Mouse (Mus musculus) lung, embryonic 16.5 days (tissue): ENCODE measurements around the gene Gm10100. TPM values are rescaled to one million over a fixed set of nuclear protein-coding genes. Genes with fewer than 3 reads are reported as not detected.
"Not testable (repeated sequence)": the region's sequence is repeated elsewhere in the genome, so short reads cannot be mapped to it uniquely, and the experiment has no call there.

Experiments
- ATAC-seq: fragments of 200-750 bp; cut with Nextera tagmentation; 2 replicates; pipeline ENCODE4 v1.8.0; 2017; ENCODE audit warnings: low read depth, mild to moderate bottlenecking, moderate library complexity
- H3K27ac ChIP-seq: fragments of 300-500 bp; sonication (generic); 2 replicates; pipeline ENCODE4 v1.5.1; 2014; ENCODE audit warnings: mild to moderate bottlenecking, control low read depth, low read length
- H3K27me3 ChIP-seq: fragments of 300-500 bp; sonication (generic); 2 replicates; pipeline ENCODE4 v1.6.1; 2014; ENCODE audit warnings: low read depth, low read length, mixed read lengths; ENCODE audit not compliant: control insufficient read depth, insufficient read depth
- H3K36me3 ChIP-seq: fragments of 300-500 bp; sonication (generic); 2 replicates; pipeline ENCODE4 v1.6.1; 2014; ENCODE audit warnings: low read length; ENCODE audit not compliant: control insufficient read depth, insufficient read depth
- H3K4me1 ChIP-seq: fragments of 300-500 bp; sonication (generic); replicated peaks from 2 replicates; pipeline ENCODE4 v1.6.1; 2014; ENCODE audit warnings: low read length, mixed read lengths; ENCODE audit not compliant: control insufficient read depth, insufficient read depth
- H3K4me2 ChIP-seq: fragments of 300-500 bp; sonication (generic); 2 replicates; pipeline ENCODE4 v1.6.1; 2014; ENCODE audit warnings: low read depth, low read length, control low read depth
- H3K4me3 ChIP-seq: fragments of 300-500 bp; sonication (generic); 2 replicates; pipeline ENCODE4 v1.5.1; 2014; ENCODE audit warnings: mild to moderate bottlenecking, low read length, control low read depth
- H3K9ac ChIP-seq: fragments of 300-500 bp; sonication (generic); 2 replicates; pipeline ENCODE4 v1.6.1; 2014; ENCODE audit warnings: low read length, control low read depth
- H3K9me3 ChIP-seq: fragments of 300-500 bp; sonication (generic); 2 replicates; pipeline ENCODE4 v1.6.1; 2016; ENCODE audit warnings: low read length; ENCODE audit not compliant: control insufficient read depth
- WGBS: fragments of 180-500 bp; shearing (Covaris S2); extraction: QIAGEN DNeasy Blood & Tissue Kit; methylation state at CpG from one replicate; pipeline ENCODE4 v1.1.7; 2014; 5-methylcytosine and 5-hydroxymethylcytosine counted together
- polyA plus RNA-seq: library from polyadenylated mRNA; unstranded; fragments of >200 nt; fragmentation: Nextera tagmentation; extraction: Ambion mirVana; gene quantifications from 2 replicates; pipeline ENCODE4 v1.2.1, GENCODE M21; 2015

Gm10100 gene
- polyA plus RNA-seq, 1 experiment from 2014 or later: not detected

GRCm38 (mm10) chr10:77741924-77742688 lies 15.8 kb downstream of the Gm10100 start, which contains the start of gene Gm18596:
Gene Gm18596 (minus strand): TSS chr10:77742638.
- not testable (repeated sequence) for H3K36me3 ChIP-seq, H3K4me3 ChIP-seq, H3K9ac ChIP-seq, H3K27ac ChIP-seq, H3K4me1 ChIP-seq, H3K27me3 ChIP-seq, H3K9me3 ChIP-seq, ATAC-seq, H3K4me2 ChIP-seq
- WGBS: 57% methylated on average over 4 of the region's 5 CpGs

- not testable (repeated sequence) for H3K4me2 ChIP-seq, H3K9ac ChIP-seq, H3K27ac ChIP-seq, H3K4me3 ChIP-seq, H3K27me3 ChIP-seq, H3K9me3 ChIP-seq, H3K4me1 ChIP-seq, H3K36me3 ChIP-seq, ATAC-seq
- 62% methylated on average over 1 of the region's 1 CpGs for WGBS
Measured at GRCm38 (mm10) chr10:77750686-77751085, 24.4 kb downstream of the Gm10100 start.

DNA sequence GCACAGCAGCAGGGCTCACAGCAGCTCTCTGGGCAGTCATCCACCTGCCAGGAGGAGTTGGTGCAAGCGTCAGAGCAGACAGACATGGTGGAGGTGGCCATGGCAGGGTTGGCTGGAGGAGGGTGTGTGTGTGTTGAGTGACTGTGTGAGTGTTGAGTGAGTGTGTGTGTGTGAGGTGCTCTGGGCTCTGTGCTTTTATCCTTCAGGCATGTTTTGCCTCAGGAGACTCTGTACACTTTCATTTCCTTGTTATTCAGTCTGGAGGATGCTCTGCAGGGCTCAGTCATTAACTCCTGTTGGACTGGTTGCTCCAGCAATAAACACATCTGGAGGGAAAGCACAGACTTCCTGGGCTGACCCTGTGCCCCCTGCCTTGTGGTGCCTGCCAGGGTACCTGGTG lies 25.0 kb downstream of the Gm10100 start, which contains the start of gene Gm9736:
TSS of gene Gm9736 (minus strand) at position 101 of the 400 bp plus-strand sequence.
- ATAC-seq, H3K27ac ChIP-seq, H3K36me3 ChIP-seq, H3K9me3 ChIP-seq, H3K4me1 ChIP-seq, H3K4me2 ChIP-seq, H3K4me3 ChIP-seq, H3K27me3 ChIP-seq, H3K9ac ChIP-seq: not testable (repeated sequence)
- 33% methylated on average over 1 of the region's 1 CpGs for WGBS

GRCm38 (mm10) chr10:77752312-77752711 lies 26.0 kb downstream of the Gm10100 start:
- 49% methylated on average over 3 of the region's 3 CpGs for WGBS
- H3K4me3 ChIP-seq, H3K4me1 ChIP-seq: not testable (repeated sequence)

GRCm38 (mm10) chr10:77753448-77753847 lies 27.2 kb downstream of the Gm10100 start:
- Histone ChIP-seq H3K9ac (no peak overlapping the region), H3K36me3 (no peaks in the 10 kb centered on the region), H3K4me2 (no peak overlapping the region), H3K27ac (no peak overlapping the region), H3K4me3 (no peak overlapping the region), H3K4me1 (no peaks in the 10 kb centered on the region), H3K9me3 (no peaks in the 10 kb centered on the region), H3K27me3 (no peaks in the 10 kb centered on the region)
- no peak for ATAC-seq

More at GRCm38 (mm10) chr10:77752312-77752711, 26.0 kb downstream of the Gm10100 start:
- not testable (repeated sequence) for H3K27ac ChIP-seq, H3K9ac ChIP-seq, ATAC-seq, H3K27me3 ChIP-seq, H3K36me3 ChIP-seq, H3K9me3 ChIP-seq, H3K4me2 ChIP-seq

GRCm38 (mm10) chr10:77759582-77759981 lies 33.3 kb downstream of the Gm10100 start, which contains the start of gene Gm3233:
Gene Gm3233 (minus strand): TSS chr10:77759682.
- not testable (repeated sequence) for H3K36me3 ChIP-seq, H3K4me1 ChIP-seq, ATAC-seq, H3K9ac ChIP-seq, H3K27me3 ChIP-seq, H3K27ac ChIP-seq, H3K4me3 ChIP-seq, H3K4me2 ChIP-seq, H3K9me3 ChIP-seq
- WGBS: no CpG with 5 or more reads among the region's 1 CpGs

- no peak overlapping the region for H3K4me3 ChIP-seq
- H3K9me3 ChIP-seq: no peaks in the 10 kb centered on the region
- no peaks in the 10 kb centered on the region for H3K4me1 ChIP-seq
- no peak overlapping the region for H3K9ac ChIP-seq
- 86% methylated on average over 1 of the region's 1 CpGs for WGBS
- H3K36me3 ChIP-seq: no peaks in the 10 kb centered on the region
- H3K4me2 ChIP-seq: no peak overlapping the region
- H3K27ac ChIP-seq: no peak overlapping the region
- no peak for ATAC-seq
- H3K27me3 ChIP-seq: no peaks in the 10 kb centered on the region
Measured at GRCm38 (mm10) chr10:77769727-77770126, 43.4 kb downstream of the Gm10100 start.

DNA sequence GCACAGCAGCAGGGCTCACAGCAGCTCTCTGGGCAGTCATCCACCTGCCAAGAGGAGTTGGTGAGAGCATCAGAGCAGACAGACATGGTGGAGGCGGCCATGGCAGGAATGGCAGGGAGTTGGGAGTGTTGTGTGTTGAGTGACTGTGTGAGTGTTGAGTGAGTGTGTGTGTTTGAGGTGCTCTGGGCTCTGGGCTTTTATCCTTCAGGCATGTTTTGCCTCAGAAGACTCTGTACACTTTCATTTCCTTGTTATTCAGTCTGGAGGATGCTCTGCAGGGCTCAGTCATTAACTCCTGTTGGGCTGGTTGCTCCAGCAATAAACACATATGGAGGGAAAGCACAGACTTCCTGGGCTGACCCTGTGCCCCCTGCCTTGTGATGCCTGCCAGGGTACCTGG lies 44.9 kb downstream of the Gm10100 start, which contains the start of gene Gm3238:
TSS of gene Gm3238 (minus strand) at position 101 of the 400 bp plus-strand sequence.
- H3K9me3 ChIP-seq, H3K4me2 ChIP-seq, H3K9ac ChIP-seq, H3K36me3 ChIP-seq, H3K27me3 ChIP-seq, H3K4me1 ChIP-seq, H3K4me3 ChIP-seq, ATAC-seq, H3K27ac ChIP-seq: not testable (repeated sequence)
- WGBS: no CpG with 5 or more reads among the region's 1 CpGs

DNA sequence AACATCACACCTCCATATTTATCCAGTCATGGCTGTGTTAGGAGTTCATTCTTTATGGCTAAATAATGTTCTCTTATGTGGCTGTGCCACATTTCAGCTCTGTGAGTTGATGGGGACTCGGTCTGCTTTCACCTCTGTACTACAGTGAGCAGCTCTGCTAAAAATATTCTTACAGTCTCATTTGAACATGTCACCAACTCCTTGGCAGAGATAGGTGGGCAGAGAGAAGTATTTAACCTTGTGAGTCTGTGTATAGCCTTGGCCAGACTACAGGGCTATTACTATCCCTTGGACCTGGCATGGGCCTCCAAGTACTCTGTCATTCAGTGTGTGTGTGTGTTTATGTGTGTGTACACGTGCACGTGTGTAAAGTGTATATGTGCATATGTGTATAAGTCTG lies 45.9 kb downstream of the Gm10100 start:
- H3K9me3 ChIP-seq, H3K4me1 ChIP-seq, ATAC-seq, H3K4me2 ChIP-seq, H3K27ac ChIP-seq, H3K9ac ChIP-seq, H3K4me3 ChIP-seq, H3K27me3 ChIP-seq, H3K36me3 ChIP-seq: not testable (repeated sequence)
- 60% methylated on average over 1 of the region's 3 CpGs for WGBS
